Mouse (Mus musculus) adrenal gland, adult 10 weeks (tissue): ENCODE results near the gene Olfr510. TPM values are rescaled to one million over a fixed set of nuclear protein-coding genes. Genes with fewer than 3 reads are reported as not detected.

Experiments used
- polyA plus RNA-seq: library from polyadenylated mRNA; stranded (reverse); fragments of 350-450 nt; fragmentation: Illumina TruSeq; extraction: RNeasy Lipid Tissue Mini Kit (QIAGEN cat#74804); gene quantifications from one replicate; pipeline ENCODE4 v1.2.3, GENCODE M21; 2014; ENCODE audit warnings: low read depth, low replicate concordance

Olfr510 gene
- polyA plus RNA-seq: not detected

DNA sequence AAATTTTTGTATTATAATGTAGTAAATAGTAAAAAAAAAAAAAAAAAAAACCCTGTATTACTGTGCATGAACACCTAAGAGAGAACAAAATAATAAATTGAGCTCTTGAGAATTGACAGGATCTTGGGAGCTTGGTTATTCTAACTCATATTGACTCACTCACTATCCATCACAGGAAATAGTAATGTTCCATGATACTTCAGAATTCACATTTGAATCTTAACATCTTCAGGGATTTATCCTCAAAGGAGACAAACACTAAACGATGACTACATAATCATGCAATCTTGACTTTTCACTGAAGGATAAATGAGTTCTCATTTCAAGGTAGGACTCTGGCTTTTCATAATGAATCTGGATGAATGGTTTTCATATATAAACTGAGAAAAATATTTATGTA is at the start of gene Olfr510:
TSS of gene Olfr510 (plus strand) at position 301 of the 400 bp plus-strand sequence.

DNA sequence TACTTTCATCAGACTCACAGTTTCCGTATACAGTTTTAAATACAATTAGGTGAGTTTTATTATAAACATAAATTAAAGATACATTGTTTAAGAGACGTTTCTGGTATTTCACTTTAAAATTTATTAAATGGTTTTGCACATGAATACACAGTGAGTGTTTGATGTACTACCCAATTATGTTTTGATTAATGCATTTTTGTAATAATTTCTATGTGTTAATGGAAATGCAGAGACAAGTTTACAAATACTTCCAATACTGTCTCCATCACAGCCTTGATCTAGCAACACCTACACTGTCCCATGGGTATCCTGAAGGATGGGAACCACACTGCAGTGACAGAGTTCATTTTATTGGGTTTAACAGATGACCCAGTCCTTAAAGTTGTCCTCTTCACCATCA is 44.7 kb upstream of the Olfr510 start, which contains the start of gene Olfr507:
TSS of gene Olfr507 (plus strand) at position 301 of the 400 bp plus-strand sequence.

DNA sequence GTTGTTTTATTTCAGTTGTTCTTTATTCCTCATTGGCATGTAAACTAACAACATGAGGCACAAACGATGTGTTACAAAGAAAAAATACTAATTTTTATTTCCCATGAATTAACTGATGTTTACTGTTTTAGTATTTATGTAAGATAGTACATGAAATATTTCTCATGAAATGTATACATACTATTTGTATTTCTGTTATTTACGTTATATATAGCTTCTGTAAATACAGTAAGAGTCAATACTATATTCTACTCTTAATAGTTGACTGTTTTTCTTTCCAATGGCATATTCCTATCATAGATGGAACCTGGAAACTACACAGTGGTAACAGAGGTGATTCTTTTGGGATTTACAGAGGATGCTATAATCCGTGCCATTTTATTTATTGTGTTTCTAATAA is 36.5 kb upstream of the Olfr510 start, which contains the start of gene Olfr508:
TSS of gene Olfr508 (plus strand) at position 301 of the 400 bp plus-strand sequence.

DNA sequence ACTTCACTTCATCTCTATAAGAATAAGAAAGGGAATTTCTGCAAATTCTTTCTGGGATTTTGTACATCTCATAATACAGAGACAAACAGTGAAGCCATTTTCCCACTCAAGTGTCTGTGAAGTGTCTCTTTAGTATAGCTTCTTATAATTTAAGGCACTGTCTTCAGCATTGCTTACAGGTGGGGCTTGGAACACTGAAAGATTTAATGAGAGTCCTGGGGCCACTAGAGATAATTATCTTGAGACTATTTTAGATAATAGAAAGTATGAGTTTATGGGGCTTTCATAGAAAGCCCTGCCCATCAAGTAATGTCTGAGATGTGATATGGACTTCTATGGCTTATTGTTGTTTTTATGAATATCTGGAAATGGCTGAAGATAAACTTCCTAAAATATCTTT is 14.4 kb upstream of the Olfr510 start, which contains the start of gene Olfr509:
TSS of gene Olfr509 (minus strand) at position 101 of the 400 bp plus-strand sequence.

DNA sequence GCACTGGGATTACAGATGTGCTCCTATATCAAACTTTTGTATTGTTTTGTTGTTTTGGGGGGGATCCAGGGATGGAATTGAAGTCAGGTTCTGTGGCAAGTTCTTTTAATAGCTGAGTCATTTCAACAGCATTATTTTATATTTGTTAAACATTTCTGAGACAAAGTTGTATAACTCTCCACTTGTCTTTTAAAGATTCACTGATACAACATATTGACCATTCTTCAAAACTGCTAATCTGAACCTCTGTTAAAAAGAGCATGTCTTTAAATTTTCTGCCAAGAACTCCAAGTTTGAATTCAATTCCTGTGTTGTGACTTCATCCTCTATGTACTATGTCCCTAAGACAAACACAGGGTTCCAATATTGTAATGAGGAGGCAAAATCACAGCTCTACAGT is 46.8 kb downstream of the Olfr510 start, which contains the start of gene Olfr512:
TSS of gene Olfr512 (plus strand) at position 301 of the 400 bp plus-strand sequence.

Other genes with a start within 250 kb of the Olfr510 start
- gene Olfr497, start 246.0 kb upstream of the Olfr510 start, polyA plus RNA-seq: not detected
- not detected for gene Olfr498, start 201.1 kb upstream of the Olfr510 start, polyA plus RNA-seq
- not detected for gene Olfr502, start 141.4 kb upstream of the Olfr510 start, polyA plus RNA-seq
- gene Olfr503, start 121.9 kb upstream of the Olfr510 start, polyA plus RNA-seq: not detected
- gene Olfr504, start 100.6 kb upstream of the Olfr510 start, polyA plus RNA-seq: not detected
- gene Olfr506, start 55.6 kb upstream of the Olfr510 start, polyA plus RNA-seq: not detected
- not detected for gene Olfr507, start 44.6 kb upstream of the Olfr510 start, polyA plus RNA-seq
- not detected for gene Olfr508, start 36.4 kb upstream of the Olfr510 start, polyA plus RNA-seq
- gene Olfr509, start 14.5 kb upstream of the Olfr510 start, polyA plus RNA-seq: not detected
- not detected for gene Olfr512, start 46.9 kb downstream of the Olfr510 start, polyA plus RNA-seq
- not detected for gene Olfr513, start 84.6 kb downstream of the Olfr510 start, polyA plus RNA-seq
- not detected for gene Olfr514, start 159.6 kb downstream of the Olfr510 start, polyA plus RNA-seq
- not detected for gene Olfr516, start 184.1 kb downstream of the Olfr510 start, polyA plus RNA-seq
- not detected for gene Olfr517, start 206.0 kb downstream of the Olfr510 start, polyA plus RNA-seq
- not detected for gene Olfr518, start 218.6 kb downstream of the Olfr510 start, polyA plus RNA-seq
- gene Olfr519, start 228.0 kb downstream of the Olfr510 start, polyA plus RNA-seq: not detected